Mouse (Mus musculus) right cerebral cortex, postnatal 4 days (tissue): ENCODE results near the gene Schip1.
A peak's percentile ranks its signal among the peaks of the same experiment; 100 is the strongest.

Source experiments
- DNase-seq: peaks from one replicate; pipeline ENCODE4 v3.0.0-alpha.2; 2022

Gene Schip1

DNA sequence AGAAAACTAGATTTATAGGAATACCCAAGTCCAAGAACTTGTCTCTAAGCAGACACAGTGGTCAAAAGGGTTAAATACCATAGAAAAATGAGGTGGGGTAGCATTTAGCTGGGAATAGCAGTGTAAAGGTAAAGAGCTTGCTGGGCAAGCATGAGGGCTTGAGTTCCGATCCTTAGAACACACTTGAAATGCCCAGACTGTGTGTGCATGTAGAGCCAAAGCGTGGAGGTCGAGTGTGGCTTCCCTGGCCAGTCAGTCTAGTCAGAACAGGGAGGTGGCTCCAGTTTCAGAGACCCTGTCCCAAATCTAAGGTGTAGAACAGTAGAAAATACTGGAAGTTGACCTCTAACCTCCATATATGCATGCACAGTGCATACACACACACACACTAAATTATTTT lies 418.9 kb downstream of the Schip1 start:
- DNase-seq, result no peak

DNA sequence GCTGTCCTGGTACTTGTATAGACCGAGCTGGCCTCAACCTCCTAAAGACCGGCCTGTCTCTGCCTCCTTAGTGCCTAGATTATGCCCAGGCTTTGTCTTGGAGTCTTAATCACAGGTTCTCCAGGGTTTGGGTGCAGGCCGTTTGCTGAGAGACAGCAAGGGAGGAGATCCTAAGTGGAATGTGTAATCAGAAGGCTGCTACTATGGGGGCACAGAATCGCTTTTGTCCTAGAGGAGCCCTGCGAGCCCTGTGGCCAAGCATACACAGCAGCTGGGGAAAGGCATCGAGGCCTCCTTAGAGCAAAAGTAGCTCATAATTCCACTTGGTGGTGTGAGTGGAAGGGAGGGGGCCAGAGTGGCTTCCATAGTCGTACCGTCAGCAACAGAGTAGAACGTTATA lies 419.4 kb downstream of the Schip1 start:
- no peak for DNase-seq

DNA sequence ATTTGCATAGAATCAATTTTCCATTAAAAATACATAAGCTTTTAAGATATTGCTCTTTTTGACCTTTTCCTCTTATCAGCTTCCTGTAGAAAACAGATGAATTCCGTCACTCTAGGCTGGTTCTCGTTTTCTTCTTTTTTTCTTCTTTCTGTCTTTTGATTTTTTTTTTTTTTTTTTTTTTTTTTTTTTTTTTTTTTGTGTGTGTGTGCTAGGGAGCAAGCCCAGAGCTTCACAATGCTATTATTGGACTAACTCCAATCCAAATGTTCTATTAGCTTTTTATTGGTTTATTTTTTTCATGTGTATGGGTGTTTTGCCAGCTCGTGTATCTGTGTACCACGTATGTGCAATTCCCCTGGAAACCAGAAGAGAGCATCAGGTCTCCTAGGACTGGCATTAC lies 420.0 kb downstream of the Schip1 start:
- DNase-seq, result no peak

DNA sequence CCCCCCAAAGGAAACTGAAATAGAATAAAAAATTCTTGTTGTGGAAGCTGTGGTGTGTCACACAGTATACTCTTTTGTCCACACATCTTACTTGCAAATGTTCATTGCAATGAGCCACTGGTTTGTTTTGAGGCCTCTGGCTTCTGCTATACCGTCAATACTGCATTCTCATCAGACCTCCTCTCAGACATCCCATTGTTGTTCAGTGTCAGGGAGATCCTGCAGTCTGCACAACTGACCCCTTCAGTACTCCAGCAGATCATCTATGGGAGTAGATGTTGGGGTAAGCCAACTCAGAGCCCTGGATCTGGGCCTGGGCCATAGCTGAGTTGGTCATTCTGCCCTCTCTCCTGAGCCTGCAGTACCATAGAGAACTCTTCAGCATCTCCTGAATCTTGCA lies 423.0 kb downstream of the Schip1 start:
- DNase-seq, result no peak

DNA sequence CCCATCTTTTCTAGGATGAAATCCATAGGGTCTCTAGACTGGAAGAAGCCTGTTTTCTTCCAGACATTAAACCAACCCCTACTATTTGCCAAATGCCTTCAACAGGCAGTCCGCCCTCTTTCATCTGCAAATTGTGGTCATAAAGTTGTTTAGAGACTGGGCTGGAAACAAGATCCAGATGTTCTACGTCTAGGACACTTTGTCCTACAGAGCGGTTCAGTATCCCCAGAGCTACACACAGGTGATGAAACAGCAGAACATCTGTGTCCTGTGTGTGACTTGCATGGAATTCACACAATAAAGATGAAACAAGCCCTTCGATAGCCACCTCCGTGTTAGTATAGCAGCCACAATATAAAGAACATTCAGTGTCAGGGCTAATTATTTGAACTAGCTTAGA lies 423.7 kb downstream of the Schip1 start:
- no peak for DNase-seq

DNA sequence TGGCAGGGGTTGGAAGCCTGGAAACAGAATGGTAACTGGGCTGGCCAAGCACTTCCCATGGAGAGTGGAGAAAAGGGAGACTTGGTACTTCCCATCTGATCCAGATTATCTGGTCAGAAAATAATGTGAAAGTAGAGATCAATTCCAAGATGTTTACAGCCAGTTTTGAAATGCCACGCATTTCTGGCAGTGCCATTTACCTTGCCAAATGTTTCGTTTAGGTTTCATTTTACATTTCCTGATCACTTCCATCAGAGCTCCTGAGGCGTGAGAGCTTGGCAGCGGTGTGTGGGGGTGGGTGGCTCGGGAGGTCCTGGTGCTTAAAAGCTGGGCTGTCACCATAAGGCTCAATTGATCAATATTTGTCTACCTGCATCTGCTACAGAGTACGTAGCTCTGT lies 426.9 kb downstream of the Schip1 start:
- DNase-seq, result no peak

DNA sequence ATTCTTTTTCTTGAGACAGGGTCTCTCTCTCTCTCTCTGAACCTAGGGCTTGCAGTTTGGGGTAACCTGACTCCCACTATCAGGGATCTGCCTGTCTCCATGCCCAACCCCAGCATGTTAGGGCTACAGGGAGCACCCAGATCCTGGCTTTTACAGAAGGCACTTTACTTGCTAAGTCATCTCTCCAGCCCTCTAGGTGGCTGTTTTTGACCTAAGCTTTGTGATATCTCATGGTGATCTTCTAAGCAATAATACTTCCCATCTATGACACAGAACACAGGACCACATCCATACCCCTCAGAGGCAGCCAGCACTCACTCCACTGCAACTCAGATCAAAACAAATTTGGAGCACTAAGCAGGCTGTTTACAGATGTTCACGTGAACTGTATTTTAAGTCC lies 427.5 kb downstream of the Schip1 start:
- no peak for DNase-seq

DNA sequence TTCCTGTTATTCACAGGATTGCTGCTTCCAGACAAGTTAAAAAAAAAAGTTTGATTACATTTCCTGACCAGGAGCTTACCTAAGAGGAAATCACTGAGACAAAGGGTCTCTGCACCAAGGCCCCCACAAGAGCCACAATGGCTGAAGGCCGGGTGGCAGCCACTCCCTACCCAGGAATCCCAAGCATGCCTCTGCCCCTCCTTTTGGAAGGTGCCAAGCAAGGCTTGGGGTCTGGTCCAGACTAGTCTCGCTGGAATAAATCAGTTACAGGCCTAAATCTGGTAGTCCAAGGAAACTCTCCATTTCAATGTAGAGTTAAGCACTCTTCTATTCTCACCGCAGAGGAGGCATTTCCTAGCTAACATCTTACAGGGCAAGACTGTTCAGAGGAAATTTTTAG lies 427.9 kb downstream of the Schip1 start:
- no peak for DNase-seq

DNA sequence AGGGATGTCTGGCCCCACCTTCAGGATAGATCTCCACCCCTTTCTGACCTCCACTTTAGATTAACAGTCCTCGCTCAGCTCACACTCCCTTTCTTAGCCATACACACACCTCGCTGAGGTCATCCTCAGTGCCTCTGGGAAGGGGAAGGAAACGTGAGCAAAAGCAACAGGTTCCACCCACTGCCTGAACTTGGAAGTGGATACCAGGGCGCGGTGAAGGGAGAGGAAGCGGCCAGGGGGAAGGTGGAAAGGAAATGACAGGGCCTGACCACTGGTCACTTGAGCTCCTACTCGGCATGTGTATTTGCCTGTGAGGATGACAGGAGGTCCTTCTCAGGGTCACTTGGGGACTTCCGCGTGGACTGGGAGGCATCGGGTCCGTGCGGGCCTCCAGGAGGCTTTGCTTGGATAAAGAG lies 428.6 kb downstream of the Schip1 start:
- DNase-seq, result peak; percentile 11

DNA sequence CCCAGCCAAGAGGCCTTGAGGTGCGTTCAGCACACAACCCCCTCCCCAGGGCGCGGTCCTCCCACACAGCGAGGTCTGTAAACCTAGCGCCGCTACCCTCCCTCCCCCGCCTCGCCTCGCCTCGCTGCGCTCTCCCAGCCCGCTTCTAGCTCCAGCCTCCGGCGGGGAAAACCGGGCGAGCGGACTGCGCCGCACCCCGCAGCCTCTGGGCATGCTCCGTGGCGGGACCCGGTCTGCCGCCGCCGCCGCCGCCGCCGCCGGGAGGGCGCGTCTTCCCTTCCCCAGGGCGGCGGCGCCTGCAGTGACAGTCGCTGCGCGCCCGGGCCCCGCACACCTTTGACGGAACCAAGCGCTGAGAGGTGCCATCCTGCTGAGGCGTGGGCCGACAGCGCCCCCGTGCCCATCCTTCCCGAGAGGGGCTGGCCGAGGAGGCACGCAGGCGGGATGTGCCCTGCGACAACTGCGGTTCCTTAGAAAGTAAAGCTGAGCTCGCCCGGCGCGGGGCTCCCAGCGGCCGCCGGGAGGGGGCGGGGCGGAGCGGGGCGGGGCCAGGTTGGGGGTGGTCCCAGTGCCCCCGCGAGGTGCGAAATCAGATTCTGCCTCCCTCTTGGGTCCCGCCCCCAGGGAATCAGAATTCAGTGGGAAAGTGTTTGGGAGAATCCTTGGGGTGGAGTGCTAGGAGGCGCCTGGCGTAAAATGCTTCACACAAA lies 429.1 kb downstream of the Schip1 start:
- peak; percentile 76 for DNase-seq

DNA sequence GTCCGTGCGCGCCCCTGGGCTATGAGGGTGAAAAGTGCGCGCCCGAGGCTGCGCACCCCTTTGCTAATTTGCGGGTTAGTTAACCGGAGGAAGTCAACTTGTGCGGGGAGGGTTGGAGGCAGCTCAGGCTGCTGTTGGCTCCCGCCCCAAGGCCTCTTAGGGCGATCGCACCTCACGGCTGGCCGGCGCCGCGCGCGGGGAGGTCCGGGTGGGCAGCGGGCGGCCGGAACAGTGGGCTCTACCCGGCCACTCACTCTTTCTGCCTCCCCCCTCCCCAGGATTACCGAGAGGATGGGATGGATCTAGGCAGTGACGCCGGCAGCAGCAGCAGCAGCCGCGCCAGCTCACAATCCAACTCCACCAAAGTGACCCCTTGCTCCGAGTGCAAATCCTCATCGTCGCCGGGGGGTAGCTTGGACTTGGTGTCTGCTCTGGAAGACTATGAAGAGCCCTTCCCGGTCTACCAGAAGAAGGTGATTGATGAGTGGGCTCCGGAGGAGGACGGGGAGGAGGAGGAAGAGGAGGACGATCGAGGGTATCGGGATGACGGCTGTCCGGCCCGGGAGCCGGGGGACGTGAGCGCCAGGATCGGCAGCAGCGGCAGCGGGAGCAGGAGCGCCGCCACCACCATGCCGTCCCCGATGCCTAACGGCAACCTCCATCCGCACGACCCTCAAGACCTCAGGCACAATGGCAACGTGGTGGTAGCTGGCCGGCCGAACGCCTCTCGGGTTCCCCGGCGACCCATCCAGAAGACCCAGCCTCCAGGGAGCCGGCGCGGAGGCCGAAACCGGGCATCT lies 429.9 kb downstream of the Schip1 start:
- peak; percentile 31 for DNase-seq

DNA sequence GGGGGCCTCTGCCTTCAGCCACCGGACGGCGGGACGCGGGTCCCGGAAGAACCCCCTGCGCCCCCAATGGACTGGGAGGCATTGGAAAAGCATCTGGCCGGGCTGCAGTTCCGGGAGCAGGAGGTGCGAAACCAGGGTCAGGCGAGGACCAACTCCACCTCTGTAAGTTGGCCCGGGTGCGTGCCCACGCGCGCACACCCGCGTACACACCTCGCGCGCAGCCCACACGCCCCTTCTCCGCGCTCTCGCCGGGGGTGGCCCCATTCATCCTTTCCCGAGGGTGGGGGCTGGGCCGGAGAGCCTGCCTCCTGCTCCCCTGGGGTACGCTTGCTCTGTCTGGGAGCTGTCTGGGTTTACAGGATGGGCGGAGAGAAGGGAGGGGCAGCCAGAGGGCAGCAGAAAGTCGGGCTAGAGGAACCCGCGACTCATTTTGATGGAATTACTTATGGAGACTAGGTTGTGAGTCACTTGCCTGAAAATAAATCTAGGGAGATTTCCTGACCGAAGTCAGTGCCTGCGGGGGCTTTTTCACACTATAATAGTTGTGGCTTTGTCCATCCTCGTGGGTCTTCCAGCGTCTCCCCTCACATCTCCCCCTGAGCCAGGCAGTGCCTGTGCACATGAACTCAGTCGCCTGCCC lies 430.6 kb downstream of the Schip1 start:
- peak; percentile 40 for DNase-seq

DNA sequence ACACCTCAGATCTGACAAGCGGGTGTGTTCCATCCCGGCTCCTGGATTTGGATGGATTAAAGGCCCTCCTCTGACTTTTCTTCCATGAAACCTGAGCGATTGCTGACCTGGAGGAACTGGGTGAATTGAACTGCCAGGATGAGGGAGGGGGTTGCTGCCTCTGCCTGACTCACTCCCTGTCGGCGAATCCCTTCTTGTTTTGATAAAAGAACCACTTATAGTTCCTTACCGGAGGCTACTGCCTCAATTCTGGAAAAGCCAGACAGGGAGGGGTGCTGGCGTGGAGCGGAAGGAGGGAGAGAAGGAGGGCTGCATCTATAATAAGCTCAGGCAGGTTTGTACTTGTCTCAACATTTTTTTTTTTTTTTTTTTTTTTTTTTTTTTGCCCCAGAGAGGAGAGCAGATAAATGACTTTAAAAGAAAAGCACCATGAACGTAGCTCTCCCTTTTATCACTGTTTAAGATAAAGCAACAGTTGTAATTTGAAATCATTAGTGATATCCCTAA lies 431.2 kb downstream of the Schip1 start:
- DNase-seq, result peak; percentile 13

DNA sequence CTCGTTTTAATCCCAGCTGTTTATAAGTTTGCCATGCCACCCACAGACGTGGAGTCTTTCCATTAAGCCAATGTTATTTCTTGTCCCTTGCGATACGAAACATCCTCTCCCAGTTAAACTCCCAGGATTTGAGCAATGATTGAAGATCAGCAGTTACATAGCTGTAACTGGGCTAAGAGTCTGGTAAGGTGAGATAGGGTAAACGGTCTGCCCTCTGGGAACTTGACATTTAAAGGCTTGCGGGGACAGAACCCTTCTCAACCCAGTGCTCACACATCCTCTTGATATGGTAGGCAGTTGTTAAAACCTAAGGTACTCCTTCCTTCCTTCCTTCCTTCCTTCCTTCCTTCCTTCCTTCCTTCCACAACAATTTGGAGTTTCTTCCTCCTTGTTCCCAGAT lies 431.9 kb downstream of the Schip1 start:
- DNase-seq, result no peak

DNA sequence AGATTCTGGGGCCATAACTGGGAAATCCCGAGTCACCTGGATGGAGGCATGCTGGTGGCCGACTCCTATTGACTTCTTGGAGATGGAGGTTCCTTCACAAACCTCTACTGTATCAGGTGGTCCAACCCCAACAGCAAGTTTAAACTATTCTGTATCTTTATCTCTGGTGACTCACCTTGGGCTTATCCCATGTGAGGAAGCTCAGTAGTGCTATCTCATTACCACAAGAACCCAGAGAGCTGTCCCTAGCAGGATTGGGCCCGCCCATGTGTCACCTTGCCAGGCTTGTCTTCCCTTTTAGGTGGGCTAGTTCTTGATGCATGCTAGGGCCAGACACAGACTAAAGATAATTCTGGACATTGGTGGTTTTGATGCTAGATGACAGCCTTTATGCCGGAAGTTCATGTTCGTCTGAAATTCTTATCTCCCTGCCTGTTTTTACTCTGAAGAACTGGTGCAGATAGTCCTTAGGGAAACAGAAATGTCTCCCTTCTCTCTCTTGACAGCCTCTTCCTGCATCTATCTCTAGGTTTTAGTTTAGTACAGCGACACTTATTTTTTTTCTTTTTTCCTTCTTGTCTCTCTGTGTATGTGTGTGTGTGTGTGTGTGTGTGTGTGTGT lies 435.0 kb downstream of the Schip1 start:
- no peak for DNase-seq

DNA sequence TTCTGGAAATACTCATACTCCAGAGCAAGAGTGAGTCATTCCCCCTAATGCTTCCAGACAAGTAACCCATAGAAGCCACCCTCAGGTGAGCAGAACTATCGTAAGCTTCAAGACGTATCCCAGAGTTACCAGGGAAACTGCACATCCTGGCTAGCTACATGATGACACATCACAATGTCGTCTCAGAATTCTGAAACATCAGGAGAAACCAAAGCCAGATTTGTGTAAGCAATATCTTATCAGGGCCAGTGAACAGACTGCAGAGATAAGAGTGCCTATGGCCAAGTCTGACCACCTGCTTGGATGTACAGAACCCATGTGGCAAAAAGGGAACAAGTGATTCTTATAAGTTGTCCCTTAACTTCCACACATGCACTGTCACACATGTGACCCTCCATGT lies 440.2 kb downstream of the Schip1 start:
- DNase-seq, result no peak

DNA sequence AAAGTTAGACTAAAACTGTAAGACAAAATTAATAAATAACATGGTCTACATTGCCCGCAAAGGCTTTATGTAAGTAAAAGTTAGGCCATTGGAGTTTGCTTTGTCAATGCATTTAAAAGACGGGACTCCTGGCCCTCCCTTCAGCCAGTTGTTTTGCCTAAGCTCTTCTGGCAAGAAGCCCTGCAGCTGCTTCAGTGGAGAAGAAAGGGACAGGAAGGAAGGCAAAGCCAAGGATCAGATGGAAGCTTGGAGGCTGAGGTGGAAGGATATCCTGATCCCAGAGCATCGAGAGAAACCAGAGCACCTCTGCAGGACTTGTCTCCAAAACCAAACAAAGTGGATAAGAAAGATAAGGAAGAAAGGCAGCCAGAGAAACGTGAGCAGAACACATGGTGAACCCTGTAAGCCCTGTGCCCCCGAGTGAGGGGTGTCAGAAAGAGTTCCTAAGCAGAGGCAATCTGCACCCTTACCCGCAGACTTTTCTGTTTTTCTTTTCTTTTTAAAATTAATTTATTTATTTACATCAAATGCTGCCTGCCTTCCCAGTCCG lies 442.2 kb downstream of the Schip1 start:
- no peak for DNase-seq

DNA sequence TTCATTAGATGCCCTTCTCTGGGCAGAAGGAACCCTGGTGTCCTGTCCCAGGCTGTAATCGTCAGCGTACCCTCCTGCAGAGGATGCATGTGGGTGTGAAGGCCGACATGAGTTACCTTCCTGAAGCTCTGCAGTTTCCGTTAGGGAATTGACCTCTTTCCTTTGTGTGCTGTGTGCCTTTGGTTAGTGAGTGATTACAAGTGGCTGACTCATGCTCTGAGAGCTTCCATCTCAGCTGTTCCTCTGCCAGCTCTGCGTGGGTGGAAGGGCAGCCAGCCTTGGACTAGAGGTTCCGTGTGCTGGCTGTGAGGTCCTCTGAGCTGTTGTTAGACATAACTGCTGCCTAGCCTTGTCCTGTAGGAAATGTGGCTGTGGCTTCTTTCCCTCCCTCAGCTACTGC lies 444.0 kb downstream of the Schip1 start:
- DNase-seq, result no peak

DNA sequence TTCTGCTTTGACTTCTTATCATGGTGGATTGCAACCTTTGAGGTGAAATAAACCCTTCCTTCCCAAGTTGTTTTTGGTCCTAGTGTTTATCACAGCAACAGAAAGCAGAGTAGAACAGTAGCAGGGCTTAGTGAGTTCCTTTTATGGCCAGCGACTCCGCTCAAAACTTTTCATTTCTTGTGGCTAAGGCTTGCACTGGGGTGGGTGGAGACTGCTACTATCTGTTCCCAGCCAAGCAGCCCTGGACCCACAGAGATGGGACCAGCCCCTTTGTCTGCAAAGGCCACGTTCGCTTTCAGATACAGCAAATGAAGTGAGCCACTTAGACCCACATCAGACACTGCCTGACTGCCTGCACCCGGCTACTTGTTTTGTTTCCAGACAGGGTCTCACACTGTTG lies 446.3 kb downstream of the Schip1 start:
- no peak for DNase-seq

DNA sequence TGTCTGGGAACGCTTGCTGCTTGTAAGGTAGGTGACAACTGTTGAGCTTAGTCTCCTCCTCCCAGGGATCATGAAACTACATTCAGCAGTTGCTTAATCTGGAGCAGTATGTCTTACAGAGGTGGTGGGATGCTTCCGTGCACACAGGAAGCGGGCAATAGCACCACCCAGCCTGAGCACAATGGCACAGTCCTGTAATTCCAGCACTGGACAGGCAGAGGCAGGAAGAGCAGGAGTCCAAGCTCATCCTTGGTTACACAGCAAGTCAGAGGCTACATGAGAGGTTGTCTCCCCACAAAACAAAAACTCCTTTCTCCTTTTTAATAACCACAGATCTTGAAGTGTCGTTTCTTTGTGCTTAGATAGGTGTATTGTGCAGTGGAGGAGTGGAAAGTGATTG lies 447.1 kb downstream of the Schip1 start:
- DNase-seq, result no peak

DNA sequence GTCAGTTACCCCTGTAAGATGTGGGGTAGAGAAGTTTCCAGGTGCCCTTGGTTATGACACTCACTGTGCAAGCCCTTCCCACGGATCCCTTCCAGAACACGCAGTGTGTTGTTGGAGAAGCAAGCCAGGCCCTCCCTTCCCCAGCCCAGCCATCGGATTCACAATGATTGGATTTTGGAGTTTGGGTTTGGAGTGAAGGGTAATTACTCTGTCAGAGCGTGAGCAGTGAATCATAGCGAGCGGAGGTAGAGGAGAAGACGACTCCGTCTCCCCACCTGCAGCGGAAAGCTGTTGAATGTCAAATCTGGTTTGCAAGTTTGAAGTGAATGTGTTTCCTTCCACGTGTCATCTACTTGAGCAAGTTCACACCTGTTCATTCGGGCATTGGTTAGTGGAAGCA lies 447.7 kb downstream of the Schip1 start:
- no peak for DNase-seq

DNA sequence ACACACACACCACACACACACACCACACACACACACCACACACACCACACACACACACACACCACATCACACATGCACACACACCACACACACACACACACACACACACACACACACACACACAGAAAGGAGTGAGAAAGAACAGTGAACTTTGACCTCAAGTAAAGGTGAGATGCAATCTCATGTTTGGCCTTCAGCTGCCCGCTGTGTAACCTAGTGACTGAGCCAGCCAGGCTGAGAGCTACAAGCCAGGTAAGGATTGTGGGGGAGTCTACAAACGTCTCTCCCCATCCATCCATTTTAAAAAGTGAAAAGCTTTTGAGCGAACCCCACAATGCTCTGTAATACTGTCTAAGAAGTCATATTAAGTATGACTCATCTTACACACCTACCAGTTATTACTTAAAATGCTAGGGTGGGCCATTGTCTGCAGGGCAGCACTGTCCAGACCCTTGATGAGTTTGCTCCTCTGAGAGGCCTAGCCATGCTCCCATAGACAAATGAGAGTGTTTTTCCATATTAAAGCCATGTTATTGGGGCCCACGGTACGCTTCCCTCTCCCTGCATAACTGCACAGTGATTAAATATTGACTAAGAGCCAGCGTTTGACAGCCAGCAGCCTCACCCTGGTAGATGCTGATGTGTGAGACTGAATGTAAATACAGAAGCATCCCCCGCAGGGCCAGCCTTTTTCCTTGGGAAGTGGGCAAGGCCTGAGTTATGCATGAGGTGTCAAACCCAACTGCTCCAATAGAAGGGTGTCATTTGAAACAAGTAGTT lies 448.9 kb downstream of the Schip1 start:
- DNase-seq, result no peak
